Mouse (Mus musculus): ENCODE data around the gene As3mt. TPM values are rescaled to one million over a fixed set of nuclear protein-coding genes. Genes with fewer than 3 reads are reported as not detected.
A peak's percentile ranks its signal among the peaks of the same experiment; 100 is the strongest.
"Not testable (repeated sequence)": the region's sequence is repeated elsewhere in the genome, so short reads cannot be mapped to it uniquely, and the experiment has no call there.

Gene As3mt
- polyA plus RNA-seq, 1 experiment from 2014 or later, result 45.6 TPM

DNA sequence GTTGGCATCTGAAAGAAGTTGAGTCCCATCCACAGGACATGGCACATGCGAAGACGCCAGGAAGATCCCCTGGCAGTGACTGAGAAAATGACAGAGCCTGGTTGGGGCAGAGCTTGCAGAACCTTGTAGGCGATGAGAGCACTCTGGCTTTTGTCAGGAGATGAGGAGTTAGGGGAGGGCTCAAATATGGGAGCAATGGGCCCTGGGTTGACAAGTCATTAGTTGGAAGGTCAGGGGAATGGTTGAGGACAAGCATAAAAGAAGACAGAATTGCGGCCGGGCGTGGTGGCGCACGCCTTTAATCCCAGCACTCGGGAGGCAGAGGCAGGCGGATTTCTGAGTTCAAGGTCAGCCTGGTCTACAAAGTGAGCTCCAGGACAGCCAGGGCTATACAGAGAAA, 52.7 kb downstream of the As3mt start:
- peaks cover 29% of the 10 kb centered on the region for H3K4me1 ChIP-seq
- H3K27me3 ChIP-seq, result peaks cover 23% of the 10 kb centered on the region
- not testable (repeated sequence) for H3K27ac ChIP-seq; ATAC-seq (replicated peaks; ENCODE audit: low FRiP score); H3K9ac ChIP-seq; H3K4me3 ChIP-seq (replicated peaks); H3K36me3 ChIP-seq; H3K9me3 ChIP-seq (replicated peaks); H3K4me2 ChIP-seq
- whole genome bisulfite sequencing, result 88% methylated on average over 10 of the region's 10 CpGs

DNA sequence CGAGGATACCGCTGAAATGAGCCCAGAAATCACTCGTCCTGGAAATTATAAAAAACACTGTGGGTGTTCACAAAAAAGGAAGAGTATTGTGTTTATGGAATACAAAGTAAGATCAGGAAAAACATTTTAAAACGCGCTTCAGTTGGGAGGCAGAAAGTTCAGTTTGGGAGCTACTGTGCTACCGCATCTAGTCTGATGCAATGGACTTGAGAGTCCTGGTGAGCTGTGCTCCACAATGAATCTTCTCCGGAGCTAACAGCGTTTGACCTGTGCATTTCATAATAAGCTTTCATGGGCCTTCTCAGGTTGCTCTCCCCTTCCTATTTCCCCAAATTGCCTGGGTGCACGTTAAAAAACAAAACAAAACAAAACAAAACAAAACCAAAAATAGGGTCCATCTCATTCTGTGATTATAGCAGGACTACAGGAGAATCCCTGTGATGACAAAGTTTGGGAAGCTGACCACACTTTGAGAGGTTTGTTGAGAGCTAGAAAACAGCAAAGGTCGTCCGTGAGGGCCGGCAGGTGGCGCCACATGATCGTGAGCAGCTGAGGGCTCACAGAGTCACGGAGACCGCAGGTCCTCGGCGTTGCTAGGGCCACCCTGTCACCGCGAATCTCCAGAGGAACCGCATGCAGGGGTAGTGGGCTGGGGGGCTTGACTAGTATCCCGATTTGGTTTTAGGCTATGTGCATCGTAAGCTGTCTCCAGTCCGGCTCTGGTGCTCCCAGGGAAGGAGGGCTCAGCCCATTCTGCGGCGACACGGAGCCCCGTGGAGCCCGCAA, 53.3 kb downstream of the As3mt start:
- Histone ChIP-seq H3K9me3 (replicated peaks) (no peaks in the 10 kb centered on the region), H3K36me3 (no peaks in the 10 kb centered on the region), H3K27me3 (peaks cover 23% of the 10 kb centered on the region), H3K4me3 (replicated peaks) (peak overlapping the region; percentile 71), H3K4me2 (peak overlapping the region; percentile 91), H3K27ac (peak overlapping the region; percentile 72), H3K4me1 (peaks cover 33% of the 10 kb centered on the region), H3K9ac (no peak overlapping the region)
- 20% methylated on average over 29 of the region's 29 CpGs for WGBS
- ATAC-seq (replicated peaks; ENCODE audit: low FRiP score), result peak; percentile 75

DNA sequence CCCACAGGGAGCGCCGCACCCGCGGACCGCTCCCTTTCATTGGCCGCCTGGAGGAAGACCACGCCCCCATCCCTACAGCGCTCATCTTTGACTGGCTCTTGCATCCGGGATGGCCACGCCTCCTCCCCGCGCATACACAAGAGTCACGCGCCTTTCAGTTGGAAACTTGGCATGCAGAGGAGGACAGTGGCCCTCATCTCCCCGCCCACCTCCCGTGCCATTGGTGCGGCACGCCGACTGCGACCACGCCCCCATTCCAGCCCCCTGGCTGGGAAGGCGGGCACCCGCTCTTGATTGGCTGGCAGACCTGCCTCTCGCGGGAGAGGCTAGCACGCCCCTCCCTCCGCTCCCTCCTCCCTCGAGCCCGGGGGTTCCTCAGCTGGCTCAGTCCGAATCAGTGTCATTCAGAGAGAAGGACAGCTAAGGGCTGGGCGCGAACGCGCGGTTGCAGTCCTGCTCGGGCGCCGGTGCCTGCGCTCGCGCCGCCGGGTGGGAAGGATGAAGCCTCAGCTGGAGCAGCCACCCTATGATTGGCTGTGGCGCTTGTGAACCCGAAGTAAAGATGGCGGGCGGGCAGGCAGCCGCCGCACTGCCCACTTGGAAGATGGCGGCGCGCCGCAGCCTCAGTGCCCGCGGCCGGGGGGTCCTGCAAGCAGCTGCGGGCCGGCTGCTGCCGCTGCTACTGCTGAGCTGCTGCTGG, 54.1 kb downstream of the As3mt start, which contains the start of gene Cnnm2:
Gene Cnnm2, plus strand, starts transcription at position 350 of the 700 bp plus-strand sequence.
- under 1% methylated on average over 59 of the region's 59 CpGs for whole genome bisulfite sequencing
- Histone ChIP-seq H3K27ac (peak within 1 kb of the TSS; percentile 72), H3K4me3 (replicated peaks) (peak within 1 kb of the TSS; percentile 71), H3K27me3 (peaks cover 23% of the 10 kb centered on the region), H3K9me3 (replicated peaks) (no peaks in the 10 kb centered on the region), H3K9ac (peak within 1 kb of the TSS; percentile 65), H3K4me2 (peak within 1 kb of the TSS; percentile 91), H3K36me3 (no peaks in the 10 kb centered on the region), H3K4me1 (peaks cover 33% of the 10 kb centered on the region)
- peak; percentile 98 for ATAC-seq (replicated peaks; ENCODE audit: low FRiP score)

DNA sequence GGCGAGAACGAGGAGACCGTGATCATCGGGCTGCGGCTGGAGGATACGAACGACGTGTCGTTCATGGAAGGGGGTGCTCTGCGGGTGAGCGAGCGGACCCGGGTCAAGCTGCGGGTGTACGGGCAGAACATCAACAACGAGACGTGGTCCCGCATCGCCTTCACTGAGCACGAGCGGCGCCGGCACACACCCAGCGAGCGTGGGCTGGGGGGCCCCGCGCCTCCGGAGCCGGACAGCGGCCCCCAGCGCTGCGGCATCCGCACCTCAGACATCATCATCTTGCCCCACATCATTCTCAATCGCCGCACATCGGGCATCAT, 54.7 kb downstream of the As3mt start:
- Histone ChIP-seq H3K4me2 (peak overlapping the region; percentile 91), H3K9ac (peak overlapping the region; percentile 65), H3K27ac (peak overlapping the region; percentile 72; the same call in 1 of the 2 replicates), H3K9me3 (replicated peaks) (no peaks in the 10 kb centered on the region), H3K4me3 (replicated peaks) (peak overlapping the region; percentile 71), H3K4me1 (peaks cover 33% of the 10 kb centered on the region), H3K27me3 (peaks cover 23% of the 10 kb centered on the region), H3K36me3 (no peaks in the 10 kb centered on the region)
- under 1% methylated on average over 36 of the region's 36 CpGs for WGBS
- ATAC-seq (replicated peaks; ENCODE audit: low FRiP score), result no peak; the same call in 1 of the 2 replicates

DNA sequence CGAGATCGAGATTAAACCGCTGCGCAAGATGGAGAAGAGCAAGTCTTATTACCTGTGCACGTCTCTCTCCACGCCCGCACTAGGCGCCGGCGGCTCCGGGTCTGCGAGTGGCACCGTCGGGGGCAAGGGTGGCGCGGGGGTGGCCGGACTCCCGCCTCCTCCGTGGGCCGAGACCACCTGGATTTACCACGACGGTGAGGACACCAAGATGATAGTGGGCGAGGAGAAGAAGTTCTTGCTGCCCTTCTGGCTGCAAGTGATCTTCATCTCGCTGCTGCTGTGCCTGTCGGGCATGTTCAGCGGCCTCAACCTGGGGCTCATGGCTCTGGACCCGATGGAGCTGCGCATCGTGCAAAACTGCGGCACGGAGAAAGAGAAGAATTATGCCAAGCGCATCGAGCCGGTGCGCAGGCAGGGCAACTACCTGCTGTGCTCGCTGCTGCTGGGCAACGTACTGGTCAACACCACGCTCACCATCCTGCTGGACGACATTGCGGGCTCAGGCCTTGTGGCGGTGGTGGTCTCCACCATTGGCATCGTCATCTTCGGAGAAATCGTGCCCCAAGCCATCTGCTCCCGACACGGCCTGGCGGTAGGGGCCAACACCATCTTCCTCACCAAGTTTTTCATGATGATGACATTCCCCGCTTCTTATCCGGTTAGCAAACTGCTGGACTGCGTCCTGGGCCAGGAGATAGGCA, 55.2 kb downstream of the As3mt start:
- WGBS, result 1% methylated on average over 50 of the region's 50 CpGs
- no peak for ATAC-seq (replicated peaks; ENCODE audit: low FRiP score)
- Histone ChIP-seq H3K36me3 (no peaks in the 10 kb centered on the region), H3K4me3 (replicated peaks) (peak overlapping the region; percentile 71), H3K4me2 (peak overlapping the region; percentile 91), H3K4me1 (peaks cover 33% of the 10 kb centered on the region), H3K9me3 (replicated peaks) (no peaks in the 10 kb centered on the region), H3K9ac (peak overlapping the region; percentile 65), H3K27ac (no peak overlapping the region), H3K27me3 (peaks cover 23% of the 10 kb centered on the region)

DNA sequence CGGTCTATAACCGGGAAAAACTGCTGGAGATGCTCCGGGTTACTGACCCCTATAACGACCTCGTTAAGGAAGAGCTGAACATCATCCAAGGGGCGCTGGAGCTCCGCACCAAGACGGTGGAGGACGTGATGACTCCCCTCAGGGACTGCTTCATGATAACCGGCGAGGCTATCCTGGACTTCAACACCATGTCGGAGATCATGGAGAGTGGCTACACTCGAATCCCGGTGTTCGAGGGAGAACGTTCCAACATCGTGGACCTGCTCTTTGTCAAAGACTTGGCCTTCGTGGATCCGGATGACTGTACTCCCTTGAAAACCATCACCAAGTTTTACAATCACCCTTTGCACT, 55.7 kb downstream of the As3mt start:
- peak overlapping the region; percentile 91 for H3K4me2 ChIP-seq
- no peaks in the 10 kb centered on the region for H3K9me3 ChIP-seq (replicated peaks)
- no peak for ATAC-seq (replicated peaks; ENCODE audit: low FRiP score)
- WGBS, result 2% methylated on average over 19 of the region's 19 CpGs
- no peak overlapping the region for H3K27ac ChIP-seq
- no peaks in the 10 kb centered on the region for H3K36me3 ChIP-seq
- peak overlapping the region; percentile 71 for H3K4me3 ChIP-seq (replicated peaks)
- peaks cover 33% of the 10 kb centered on the region for H3K4me1 ChIP-seq
- peak overlapping the region; percentile 65; the same call in 1 of the 2 replicates for H3K9ac ChIP-seq
- peaks cover 21% of the 10 kb centered on the region for H3K27me3 ChIP-seq

DNA sequence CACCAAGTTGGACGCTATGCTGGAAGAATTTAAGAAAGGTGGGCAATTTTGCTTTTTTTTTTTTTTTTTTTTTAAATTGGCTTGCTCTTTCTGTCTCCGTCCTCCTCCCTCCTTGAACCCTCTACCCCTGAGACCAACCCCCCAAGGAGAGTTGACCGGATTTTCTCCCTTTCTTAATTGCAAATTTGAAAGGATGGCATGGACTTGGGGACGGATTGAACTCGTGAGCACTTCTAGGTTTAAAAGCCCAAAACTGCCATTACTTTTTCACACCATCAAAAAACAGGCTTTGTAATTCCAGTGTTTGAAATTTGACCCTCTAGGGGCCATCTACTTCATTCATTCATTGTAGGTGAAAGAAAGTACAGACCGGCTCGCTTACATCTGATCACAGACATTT, 56.1 kb downstream of the As3mt start:
- no peaks in the 10 kb centered on the region for H3K9me3 ChIP-seq (replicated peaks)
- ATAC-seq (replicated peaks; ENCODE audit: low FRiP score), result no peak
- no peak overlapping the region for H3K27ac ChIP-seq
- 21% methylated on average over 7 of the region's 7 CpGs for WGBS
- H3K9ac ChIP-seq, result no peak overlapping the region; the same call in 1 of the 2 replicates
- H3K4me1 ChIP-seq, result peaks cover 33% of the 10 kb centered on the region
- H3K4me3 ChIP-seq (replicated peaks), result peak overlapping the region; percentile 71
- H3K36me3 ChIP-seq, result no peaks in the 10 kb centered on the region
- H3K4me2 ChIP-seq, result peak overlapping the region; percentile 91
- H3K27me3 ChIP-seq, result peaks cover 17% of the 10 kb centered on the region

DNA sequence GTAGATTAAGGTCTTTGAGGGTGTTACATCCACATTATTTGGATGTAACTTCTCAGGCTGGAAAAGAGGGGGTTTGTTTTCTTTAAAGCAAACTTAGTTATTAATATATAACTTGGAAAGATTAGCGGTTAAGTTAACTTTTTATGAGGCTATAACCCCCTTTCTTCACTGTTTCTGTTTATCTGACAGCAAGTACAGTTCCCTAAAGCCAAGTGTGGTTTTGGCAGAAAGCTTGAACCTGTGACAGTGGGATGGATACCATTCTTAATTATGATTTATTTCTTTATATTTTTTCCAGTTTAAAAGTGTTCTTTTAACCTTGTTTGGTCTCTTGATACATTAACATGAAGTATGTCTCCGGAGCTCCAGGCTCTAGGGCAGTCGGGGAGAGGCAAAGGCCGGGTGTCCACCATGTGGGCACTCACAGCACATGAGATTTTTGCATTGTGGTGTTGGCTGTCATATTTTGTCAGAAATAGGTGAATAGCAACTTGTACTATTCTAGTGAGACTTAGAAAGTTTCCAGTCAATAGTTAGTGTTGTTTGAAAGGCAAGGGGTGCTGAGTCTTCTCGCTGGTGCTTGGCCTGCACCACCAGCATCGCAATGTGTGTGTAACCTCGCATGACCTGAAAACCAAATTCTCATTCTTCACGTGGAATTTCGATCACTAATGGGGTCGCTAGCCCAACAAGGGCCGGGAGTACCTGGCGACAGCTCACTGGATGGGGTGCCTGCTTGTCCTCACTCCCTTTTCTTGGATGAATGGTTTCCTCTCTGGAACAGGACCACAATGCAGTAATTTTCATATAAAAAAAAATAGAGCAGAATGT, 56.9 kb downstream of the As3mt start:
- H3K9me3 ChIP-seq (replicated peaks), result no peaks in the 10 kb centered on the region
- no peak for ATAC-seq (replicated peaks; ENCODE audit: low FRiP score)
- peak overlapping the region; percentile 91 for H3K4me2 ChIP-seq
- WGBS, result 49% methylated on average over 12 of the region's 12 CpGs
- peaks cover 37% of the 10 kb centered on the region for H3K4me1 ChIP-seq
- H3K9ac ChIP-seq, result no peak overlapping the region
- no peaks in the 10 kb centered on the region for H3K36me3 ChIP-seq
- peaks cover 12% of the 10 kb centered on the region for H3K27me3 ChIP-seq
- H3K27ac ChIP-seq, result no peak overlapping the region
- H3K4me3 ChIP-seq (replicated peaks), result peak overlapping the region; percentile 71

DNA sequence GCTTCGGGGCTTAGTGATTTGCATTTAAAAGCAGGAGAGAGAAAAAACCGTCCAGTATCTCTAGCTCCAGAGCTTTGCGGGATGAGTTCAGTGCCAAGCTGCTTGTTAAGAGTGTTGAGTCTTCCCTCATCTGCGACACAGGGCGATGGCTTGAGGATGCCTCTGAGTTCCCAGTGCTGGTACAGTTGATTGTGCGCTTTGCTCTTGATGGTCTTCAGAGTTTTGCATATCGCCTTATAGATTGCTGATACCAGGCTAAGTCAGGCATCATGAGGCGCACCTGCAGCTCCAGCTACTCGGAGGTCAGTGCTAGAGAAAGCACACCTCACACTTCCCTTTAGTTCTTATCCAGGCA, 57.5 kb downstream of the As3mt start:
- H3K27ac ChIP-seq, result no peak overlapping the region
- H3K9ac ChIP-seq, result no peak overlapping the region
- peak overlapping the region; percentile 91 for H3K4me2 ChIP-seq
- peaks cover 40% of the 10 kb centered on the region for H3K4me1 ChIP-seq
- peak overlapping the region; percentile 71 for H3K4me3 ChIP-seq (replicated peaks)
- ATAC-seq (replicated peaks; ENCODE audit: low FRiP score), result no peak
- WGBS, result 61% methylated on average over 9 of the region's 9 CpGs
- H3K36me3 ChIP-seq, result no peaks in the 10 kb centered on the region
- H3K9me3 ChIP-seq (replicated peaks), result no peaks in the 10 kb centered on the region
- peaks cover 12% of the 10 kb centered on the region for H3K27me3 ChIP-seq

DNA sequence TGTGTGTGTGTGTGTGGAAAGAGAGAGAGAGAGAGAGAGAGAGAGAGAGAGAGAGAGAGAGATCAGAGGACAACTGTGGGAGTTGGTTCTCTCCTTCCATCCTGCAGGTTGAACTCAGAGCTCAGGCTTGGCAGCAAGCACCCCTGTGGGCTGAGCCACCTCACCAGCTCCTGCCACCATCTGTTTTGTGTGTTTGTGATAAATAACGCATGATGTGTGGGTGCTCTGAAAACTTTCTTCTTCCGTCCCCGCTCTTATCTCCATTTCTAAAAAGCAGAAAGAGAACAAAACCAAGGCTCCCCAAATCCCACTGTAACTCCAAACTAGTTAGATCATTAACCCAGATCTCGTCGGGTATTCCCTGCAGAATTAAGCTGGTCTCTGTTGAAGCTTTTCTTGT, 58.9 kb downstream of the As3mt start:
- H3K4me3 ChIP-seq (replicated peaks), result no peak overlapping the region
- no peaks in the 10 kb centered on the region for H3K9me3 ChIP-seq (replicated peaks)
- WGBS, result 68% methylated on average over 5 of the region's 5 CpGs
- H3K4me1 ChIP-seq, result peaks cover 41% of the 10 kb centered on the region
- H3K4me2 ChIP-seq, result peak overlapping the region; percentile 23; the same call in 1 of the 2 replicates
- no peak overlapping the region for H3K9ac ChIP-seq
- H3K36me3 ChIP-seq, result no peaks in the 10 kb centered on the region
- H3K27ac ChIP-seq, result no peak overlapping the region
- H3K27me3 ChIP-seq, result peaks cover 12% of the 10 kb centered on the region
- no peak for ATAC-seq (replicated peaks; ENCODE audit: low FRiP score)

DNA sequence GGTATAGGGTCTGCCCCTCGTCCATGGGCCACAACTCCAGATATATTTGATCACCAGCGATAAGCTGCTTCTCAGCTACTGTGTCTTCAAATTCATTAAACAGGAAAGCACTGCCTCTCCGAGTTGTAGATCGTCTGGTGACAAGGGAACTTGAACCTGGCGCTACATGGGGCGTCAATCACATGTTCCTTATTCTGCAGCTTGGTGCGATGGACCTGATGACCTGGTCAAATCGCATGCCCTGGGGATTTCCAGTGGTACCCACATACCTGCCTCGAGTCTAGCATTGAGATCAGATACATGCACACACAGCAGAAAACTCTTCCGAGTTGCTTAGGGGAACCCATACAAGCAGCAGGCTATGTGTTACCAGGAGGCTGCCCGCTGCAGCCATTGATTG, 62.5 kb downstream of the As3mt start:
- Histone ChIP-seq H3K4me2 (no peak overlapping the region), H3K9ac (no peak overlapping the region), H3K36me3 (no peaks in the 10 kb centered on the region), H3K4me1 (peaks cover 17% of the 10 kb centered on the region), H3K4me3 (replicated peaks) (no peak overlapping the region), H3K27ac (no peak overlapping the region), H3K27me3 (no peaks in the 10 kb centered on the region), H3K9me3 (replicated peaks) (no peaks in the 10 kb centered on the region)
- no peak for ATAC-seq (replicated peaks; ENCODE audit: low FRiP score)
- 84% methylated on average over 11 of the region's 11 CpGs for WGBS
